Mouse (Mus musculus) heart, postnatal 4 days (tissue): ENCODE results near the gene Il9r. TPM values are rescaled to one million over a fixed set of nuclear protein-coding genes. Genes with fewer than 3 reads are reported as not detected.

Experiments
- DNase-seq: peaks from one replicate; pipeline ENCODE4 v3.0.0; 2021
- total RNA-seq, 2 experiments: library from RNA; stranded (reverse); gene quantifications; 2 replicates each; pipeline ENCODE4 v1.2.3; 2021

Gene Il9r
- total RNA-seq, 2 experiments from 2014 or later, result 0.20 to 0.21 TPM

DNA sequence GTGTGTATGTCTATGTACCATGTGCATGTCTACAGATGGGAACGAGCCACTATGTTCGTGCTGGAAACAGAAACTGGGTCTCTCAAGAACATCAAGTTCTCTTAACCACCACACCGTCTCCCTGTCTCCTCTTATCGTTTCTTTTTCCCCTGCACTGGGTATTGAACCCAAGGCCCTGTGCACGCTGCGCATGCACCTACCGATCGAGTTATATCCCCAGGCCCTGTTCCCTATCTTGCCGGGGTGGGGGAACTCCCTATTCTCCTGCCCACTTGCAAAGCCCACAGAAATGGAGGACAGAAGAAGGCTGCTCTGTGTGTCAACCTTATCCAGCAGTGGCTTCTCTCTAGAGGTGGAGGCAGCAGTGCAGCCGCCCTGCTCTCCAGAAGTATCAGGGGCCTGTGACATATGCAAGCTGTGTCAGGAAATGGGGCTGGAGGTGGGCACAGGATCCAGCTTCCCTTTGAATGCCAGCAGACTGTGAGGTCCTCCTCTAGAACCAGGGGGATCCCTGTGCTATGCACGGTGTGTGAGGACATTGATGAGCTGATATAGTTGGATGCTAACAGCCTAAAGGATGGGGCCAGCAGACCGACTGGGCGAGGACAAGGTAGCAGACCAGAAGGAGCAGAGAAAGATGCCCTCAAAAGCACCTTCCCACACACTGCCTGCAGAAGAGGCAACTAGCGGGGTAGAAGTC lies 1.7 kb downstream of the Il9r start:
- peak; percentile 2 for DNase-seq

DNA sequence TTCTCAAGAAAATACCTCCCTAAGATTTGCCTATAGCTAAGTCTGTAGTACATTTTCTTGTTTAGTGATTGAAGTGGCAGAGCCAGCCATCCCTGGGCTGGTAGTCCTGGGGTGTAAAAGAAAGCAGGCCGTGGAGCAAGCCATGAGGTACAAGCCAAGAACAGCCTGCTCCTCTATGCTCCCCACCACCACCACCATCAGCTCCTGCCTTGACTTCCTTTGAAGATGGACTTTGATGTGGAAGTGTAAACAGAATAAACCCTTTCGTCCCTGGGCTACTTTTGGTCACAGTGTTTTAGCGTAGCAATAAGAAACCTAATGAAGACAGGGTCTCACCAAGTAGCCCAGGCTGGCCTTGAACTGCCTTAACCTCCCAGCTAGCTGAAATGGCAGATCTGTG lies 2.3 kb downstream of the Il9r start:
- DNase-seq, result no peak

- DNase-seq, result peak; percentile 3
Measured at GRCm38 (mm10) chr11:32196727-32197126, 3.4 kb downstream of the Il9r start.

GRCm38 (mm10) chr11:32195867-32196540 lies 4.1 kb downstream of the Il9r start:
- peak; percentile 3 for DNase-seq

GRCm38 (mm10) chr11:32194626-32195025 lies 5.5 kb downstream of the Il9r start:
- DNase-seq, result no peak

- no peak for DNase-seq
Measured at GRCm38 (mm10) chr11:32194086-32194485, 6.0 kb downstream of the Il9r start.

GRCm38 (mm10) chr11:32193156-32193555 lies 6.9 kb downstream of the Il9r start:
- DNase-seq, result no peak

GRCm38 (mm10) chr11:32190603-32191110 lies 9.4 kb downstream of the Il9r start:
- no peak for DNase-seq

- no peak for DNase-seq
Measured at GRCm38 (mm10) chr11:32190119-32190518, 10.0 kb downstream of the Il9r start.

DNA sequence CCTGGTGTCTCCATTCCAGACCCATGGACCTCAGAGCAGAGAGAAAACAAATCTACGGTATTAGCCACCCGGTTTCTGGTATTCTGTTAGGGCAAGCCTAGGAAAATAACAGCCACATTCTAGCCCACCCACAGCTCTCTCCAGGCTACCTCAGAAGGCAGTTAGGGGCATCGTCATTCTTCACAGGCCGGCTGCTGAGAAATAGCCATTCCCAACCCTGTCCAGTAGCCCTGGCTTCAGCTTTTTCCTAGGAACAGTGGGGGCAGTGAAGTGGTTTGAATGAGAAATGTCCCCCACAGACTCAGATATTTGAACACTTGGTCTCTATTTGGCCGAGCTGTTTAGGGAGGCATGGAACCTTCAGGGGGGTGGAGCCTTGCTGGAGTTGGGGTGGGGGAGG lies 10.6 kb downstream of the Il9r start:
- DNase-seq, result no peak

GRCm38 (mm10) chr11:32188881-32189280 lies 11.2 kb downstream of the Il9r start:
- DNase-seq, result no peak

DNA sequence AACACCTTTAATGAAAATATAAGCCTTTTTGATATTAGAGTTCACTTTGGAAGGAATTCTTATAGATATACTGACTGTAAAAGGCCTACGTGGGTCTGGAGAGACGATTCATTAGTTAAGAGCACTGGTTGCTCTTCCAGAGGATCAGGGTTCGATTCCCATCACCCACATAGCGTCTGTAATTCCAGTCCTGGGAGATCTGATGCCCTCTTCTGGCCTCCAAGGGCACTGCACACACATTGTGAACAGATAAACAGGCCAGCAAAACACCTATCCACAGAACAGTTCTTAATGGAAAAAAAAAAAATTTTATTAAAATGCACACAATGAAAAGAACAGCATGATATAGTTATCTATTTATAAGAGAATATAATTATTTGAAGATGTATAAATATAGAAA lies 12.8 kb downstream of the Il9r start:
- DNase-seq, result peak; percentile 2

DNA sequence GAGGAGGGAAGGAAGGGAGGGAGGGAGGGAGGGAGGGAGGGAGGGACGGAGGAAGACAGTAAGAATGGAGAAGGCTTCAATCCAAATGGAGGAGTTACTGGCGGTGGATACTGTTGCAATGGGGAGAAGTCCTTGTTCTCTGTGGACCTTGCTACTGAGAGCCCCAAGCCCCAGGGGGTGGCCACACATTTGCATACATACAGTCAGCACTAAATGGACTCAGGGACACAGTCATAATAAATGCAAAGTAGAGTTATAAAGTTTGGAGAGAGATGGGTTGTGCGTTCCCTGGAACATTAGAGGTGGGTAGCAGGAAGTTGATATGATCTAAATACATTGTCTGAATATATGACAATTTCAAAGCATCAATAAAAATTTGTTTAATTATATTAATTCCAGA lies 14.0 kb downstream of the Il9r start:
- peak; percentile 1 for DNase-seq

GRCm38 (mm10) chr11:32184469-32184868 lies 15.6 kb downstream of the Il9r start:
- DNase-seq, result peak; percentile 1

DNA sequence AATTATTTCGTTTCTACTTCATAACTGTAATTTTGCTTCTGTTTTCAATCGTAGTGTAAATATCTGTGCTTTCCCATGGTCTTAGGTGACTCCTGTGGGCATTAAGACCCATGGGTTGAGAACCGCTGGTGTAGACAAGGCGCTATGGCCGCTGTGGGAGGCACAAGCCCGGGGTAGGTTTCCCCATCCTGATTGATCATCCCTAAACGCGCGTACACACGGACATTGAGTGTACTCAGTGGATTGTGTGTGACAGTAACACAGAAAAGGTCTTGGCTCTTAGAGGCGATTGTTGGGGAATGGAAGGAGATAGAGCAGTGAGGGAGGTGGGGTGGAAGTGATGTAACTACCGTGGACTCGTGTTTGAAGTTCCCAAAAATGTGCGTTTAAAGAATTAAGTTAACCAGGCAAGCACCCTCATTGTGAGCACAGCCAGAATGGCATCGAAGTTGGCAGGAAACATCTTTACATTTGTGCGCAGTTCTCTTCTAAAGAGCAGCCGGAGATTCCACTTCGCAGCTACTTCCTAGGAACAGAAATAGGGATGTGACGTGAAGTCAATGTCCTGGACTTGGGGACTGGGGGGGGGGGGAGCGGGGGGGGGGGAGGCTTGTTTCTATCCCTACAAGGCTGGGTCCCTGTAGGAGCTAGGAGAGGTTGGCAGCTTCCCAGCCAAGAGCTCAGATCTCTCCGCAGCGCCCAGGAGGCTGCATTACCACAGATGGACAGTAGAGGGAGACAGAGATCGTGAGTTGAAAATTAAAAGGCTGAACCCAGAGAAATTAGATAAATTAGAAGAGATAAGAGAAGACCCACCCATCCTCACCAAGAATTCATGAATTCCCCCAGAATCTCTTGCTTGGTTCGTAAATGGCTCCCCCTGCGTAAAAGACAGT lies 17.9 kb downstream of the Il9r start:
- peak; percentile 89 for DNase-seq

GRCm38 (mm10) chr11:32181246-32181645 lies 18.8 kb downstream of the Il9r start:
- DNase-seq, result no peak

GRCm38 (mm10) chr11:32178506-32178905 lies 21.6 kb downstream of the Il9r start:
- no peak for DNase-seq

DNA sequence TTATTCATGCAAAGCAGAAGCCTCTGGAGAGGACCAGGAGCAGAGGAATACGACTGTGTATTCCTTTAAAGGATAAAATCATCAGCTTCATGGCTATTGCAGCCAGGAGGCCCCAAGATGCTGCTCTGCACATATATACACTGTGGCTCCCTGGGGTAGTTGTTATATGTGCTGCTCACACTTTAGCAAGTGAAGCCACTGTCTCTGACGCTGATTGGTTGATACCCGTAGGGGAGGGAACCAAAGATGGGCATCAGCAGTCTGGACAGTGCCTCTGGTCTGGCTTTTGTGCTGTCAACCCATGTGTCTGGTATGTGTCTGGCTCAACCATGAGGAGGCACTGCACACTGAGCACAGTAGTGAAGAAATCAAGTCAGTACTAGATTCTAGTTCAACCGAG lies 33.4 kb downstream of the Il9r start:
- DNase-seq, result no peak

DNA sequence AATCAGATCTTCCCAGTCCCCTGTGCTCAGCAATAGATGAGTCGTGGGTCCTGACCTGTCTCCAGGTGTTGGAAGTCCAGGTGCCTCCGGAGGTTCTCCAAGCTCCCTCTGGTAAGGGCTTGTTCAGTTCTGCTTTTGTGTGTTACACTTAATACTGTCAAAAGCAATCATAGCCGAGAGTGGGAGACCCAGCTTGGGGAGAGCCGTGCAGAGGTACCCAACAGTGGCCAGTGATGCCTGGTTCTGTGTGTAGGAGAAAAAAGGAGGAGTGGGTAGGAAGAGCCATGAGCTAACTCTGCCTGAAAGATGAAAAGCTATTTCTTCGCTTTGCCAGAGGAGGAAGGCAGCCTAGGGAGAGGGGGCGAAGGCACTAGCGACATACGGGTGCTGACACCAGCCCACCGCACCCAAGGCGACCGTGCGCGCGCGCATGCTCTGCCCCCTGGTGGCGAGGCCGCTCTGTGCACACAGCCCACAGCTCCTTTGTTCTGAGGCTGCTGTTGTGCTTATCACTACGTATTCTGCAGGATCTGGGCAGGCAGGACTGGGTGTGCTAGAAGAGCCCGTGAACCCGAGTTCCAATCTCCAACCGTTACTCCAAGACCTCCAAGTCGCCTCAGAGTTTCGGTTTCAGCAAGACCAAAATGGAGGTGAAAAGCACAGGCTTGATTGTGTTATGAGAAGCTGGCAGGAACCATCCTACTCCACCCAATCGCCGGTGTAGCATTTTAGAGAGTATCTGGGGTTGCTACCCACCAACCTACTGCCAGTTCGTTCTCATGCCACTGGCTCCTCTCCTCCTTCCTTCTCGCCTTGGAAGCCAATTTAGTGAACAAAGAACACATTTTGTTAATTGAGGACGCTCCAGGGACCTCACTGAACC lies 37.9 kb downstream of the Il9r start:
- peak; percentile 87 for DNase-seq

GRCm38 (mm10) chr11:32161500-32161899 lies 38.6 kb downstream of the Il9r start:
- no peak for DNase-seq

- DNase-seq, result no peak
Measured at GRCm38 (mm10) chr11:32160341-32160740, 39.7 kb downstream of the Il9r start.

- no peak for DNase-seq
Measured at GRCm38 (mm10) chr11:32159176-32159575, 40.9 kb downstream of the Il9r start.
